Mouse (Mus musculus) liver, adult 2 months (tissue): ENCODE measurements at regions not wholly inside any gene's neighbourhood (a gene's known extent, or its start where the extent isn't known, plus 50 kb on each side); places are given as distances from the start of the nearest gene placed in this dataset.
"Not testable (repeated sequence)": the region's sequence is repeated elsewhere in the genome, so short reads cannot be mapped to it uniquely, and the experiment has no call there.

ENCODE experiments used
- CTCF ChIP-seq: fragments of 200-500 bp; IDR thresholded peaks from 2 replicates; pipeline ENCODE4 v1.5.1; 2011; ENCODE audit warnings: low read depth, low read length, control low read depth
- POLR2A ChIP-seq: fragments of 200-500 bp; IDR thresholded peaks from 2 replicates; pipeline ENCODE4 v1.6.1; 2011; ENCODE audit warnings: low read length, control low read depth; ENCODE audit not compliant: insufficient read depth; ENCODE audit errors: extremely low read depth

DNA sequence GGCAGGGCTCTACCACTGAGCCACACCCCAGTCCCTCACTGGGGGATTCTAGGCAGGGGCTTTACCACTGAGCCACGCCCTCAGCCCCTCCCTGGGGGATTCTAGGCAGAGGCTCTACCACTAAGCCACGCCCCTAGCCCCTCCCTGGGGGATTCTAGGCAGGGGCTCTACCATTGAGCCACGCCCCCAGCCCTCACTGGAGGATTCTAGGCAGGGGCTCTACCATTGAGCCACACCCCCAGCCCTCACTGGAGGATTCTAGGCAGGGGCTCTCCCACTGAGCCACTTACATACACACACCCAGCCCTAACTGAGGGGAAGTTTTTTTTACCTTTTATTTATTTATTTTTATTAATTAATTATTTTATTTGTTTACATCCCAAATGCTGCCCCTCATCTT lies 62.3 kb downstream of the Tmem270 start:
- TF ChIP-seq CTCF, POLR2A: not testable (repeated sequence)
